Mouse (Mus musculus) testis, adult 2 months (tissue): ENCODE results near the gene Tbck. TPM values are rescaled to one million over a fixed set of nuclear protein-coding genes. Genes with fewer than 3 reads are reported as not detected.

Source experiments
- H3K27ac ChIP-seq: fragments of 200-500 bp; 2 replicates; pipeline ENCODE4 v1.5.1; 2012; ENCODE audit warnings: low read depth, low read length; ENCODE audit not compliant: control insufficient read depth, insufficient read depth
- H3K27me3 ChIP-seq: fragments of 200-500 bp; 2 replicates; pipeline ENCODE4 v1.6.1; 2012; ENCODE audit warnings: mild to moderate bottlenecking, low read length, moderate library complexity; ENCODE audit not compliant: control insufficient read depth, insufficient read depth
- H3K36me3 ChIP-seq: fragments of 200-500 bp; 2 replicates; pipeline ENCODE4 v1.6.1; 2012; ENCODE audit warnings: mild to moderate bottlenecking, low read length; ENCODE audit not compliant: control insufficient read depth, insufficient read depth
- H3K4me1 ChIP-seq: fragments of 200-500 bp; 2 replicates; pipeline ENCODE4 v1.6.1; 2012; ENCODE audit warnings: low read length; ENCODE audit not compliant: control insufficient read depth, insufficient read depth
- H3K4me3 ChIP-seq: fragments of 200-500 bp; 2 replicates; pipeline ENCODE4 v1.5.1; 2012; ENCODE audit warnings: low read depth, mild to moderate bottlenecking, low read length, moderate library complexity, mixed read lengths; ENCODE audit not compliant: control insufficient read depth
- CTCF ChIP-seq: fragments of 200-500 bp; IDR thresholded peaks from 2 replicates; pipeline ENCODE4 v1.5.1; 2012; ENCODE audit warnings: low read depth, mild to moderate bottlenecking, inconsistent platforms, low read length, moderate library complexity; ENCODE audit not compliant: control insufficient read depth, insufficient read depth, insufficient replicate concordance
- POLR2A ChIP-seq: fragments of 200-500 bp; IDR thresholded peaks from 2 replicates; pipeline ENCODE4 v1.6.1; 2012; ENCODE audit warnings: low read depth, mild to moderate bottlenecking, inconsistent platforms, low read length, moderate library complexity; ENCODE audit not compliant: control insufficient read depth
- polyA plus RNA-seq: library from polyadenylated mRNA; depleted of rRNA; stranded (reverse); fragments of >200 nt; gene quantifications from 2 replicates; pipeline ENCODE4 v1.2.3, GENCODE M21; 2012

Tbck gene
- polyA plus RNA-seq, 1 experiment: 2.3 TPM

- Histone ChIP-seq H3K27me3 (no peaks in the 10 kb centered on the region), H3K4me3 (no peak overlapping the region), H3K36me3 (no peaks in the 10 kb centered on the region), H3K27ac (no peak overlapping the region), H3K4me1 (peaks cover 6% of the 10 kb centered on the region; the same call in 1 of the 2 replicates)
- TF ChIP-seq CTCF (no peak), POLR2A (no peak)
Measured at GRCm38 (mm10) chr3:132863843-132864242, 179.9 kb downstream of the Tbck start.

GRCm38 (mm10) chr3:132864329-132864919 is 180.5 kb downstream of the Tbck start:
- no peaks in the 10 kb centered on the region for H3K27me3 ChIP-seq
- no peak overlapping the region for H3K27ac ChIP-seq
- no peak for TF ChIP-seq POLR2A
- TF ChIP-seq CTCF: no peak
- no peaks in the 10 kb centered on the region for H3K36me3 ChIP-seq
- no peak overlapping the region for H3K4me3 ChIP-seq
- peaks cover 4% of the 10 kb centered on the region; the same call in 1 of the 2 replicates for H3K4me1 ChIP-seq

- no peaks in the 10 kb centered on the region for H3K36me3 ChIP-seq
- no peak overlapping the region for H3K4me3 ChIP-seq
- H3K27me3 ChIP-seq: no peaks in the 10 kb centered on the region
- no peak overlapping the region for H3K27ac ChIP-seq
- H3K4me1 ChIP-seq: peaks cover 4% of the 10 kb centered on the region; the same call in 1 of the 2 replicates
- TF ChIP-seq POLR2A: no peak
- TF ChIP-seq CTCF: no peak
Measured at GRCm38 (mm10) chr3:132864986-132865385, 181.0 kb downstream of the Tbck start.

GRCm38 (mm10) chr3:132865596-132865995 is 181.7 kb downstream of the Tbck start:
- TF ChIP-seq CTCF (no peak), POLR2A (no peak)
- H3K27ac ChIP-seq: no peak overlapping the region
- no peak overlapping the region for H3K4me3 ChIP-seq
- H3K4me1 ChIP-seq: peaks cover 4% of the 10 kb centered on the region; the same call in 1 of the 2 replicates
- H3K27me3 ChIP-seq: no peaks in the 10 kb centered on the region
- no peaks in the 10 kb centered on the region for H3K36me3 ChIP-seq

- TF ChIP-seq POLR2A: no peak
- TF ChIP-seq CTCF: no peak
- H3K27ac ChIP-seq: no peak overlapping the region
- no peaks in the 10 kb centered on the region for H3K27me3 ChIP-seq
- H3K4me1 ChIP-seq: peaks cover 4% of the 10 kb centered on the region; the same call in 1 of the 2 replicates
- H3K4me3 ChIP-seq: no peak overlapping the region
- no peaks in the 10 kb centered on the region for H3K36me3 ChIP-seq
Measured at GRCm38 (mm10) chr3:132866984-132867383, 183.0 kb downstream of the Tbck start.

GRCm38 (mm10) chr3:132868838-132869237 is 184.9 kb downstream of the Tbck start:
- Histone ChIP-seq H3K4me1 (peaks cover 4% of the 10 kb centered on the region; the same call in 1 of the 2 replicates), H3K4me3 (no peak overlapping the region), H3K36me3 (no peaks in the 10 kb centered on the region), H3K27me3 (no peaks in the 10 kb centered on the region), H3K27ac (no peak overlapping the region)
- TF ChIP-seq CTCF (no peak), POLR2A (no peak)

- no peaks in the 10 kb centered on the region for H3K4me1 ChIP-seq
- TF ChIP-seq POLR2A (no peak), CTCF (no peak)
- no peak overlapping the region for H3K4me3 ChIP-seq
- H3K27ac ChIP-seq: no peak overlapping the region
- no peaks in the 10 kb centered on the region for H3K27me3 ChIP-seq
- no peaks in the 10 kb centered on the region for H3K36me3 ChIP-seq
Measured at GRCm38 (mm10) chr3:132870079-132870478, 186.1 kb downstream of the Tbck start.

GRCm38 (mm10) chr3:132871318-132871904 is 187.5 kb downstream of the Tbck start:
- Histone ChIP-seq H3K36me3 (no peaks in the 10 kb centered on the region), H3K27ac (no peak overlapping the region), H3K4me3 (no peak overlapping the region), H3K27me3 (no peaks in the 10 kb centered on the region), H3K4me1 (no peaks in the 10 kb centered on the region)
- no peak for TF ChIP-seq CTCF
- no peak for TF ChIP-seq POLR2A
